Mouse (Mus musculus): ENCODE data around the gene Cacna1g. TPM values are rescaled to one million over a fixed set of nuclear protein-coding genes. Genes with fewer than 3 reads are reported as not detected.

Gene Cacna1g
- polyA plus RNA-seq, 1 experiment from 2014 or later: 0.29 TPM

GRCm38 (mm10) chr11:94489745-94490144 is 15.7 kb upstream of the Cacna1g start:
- no peak for DNase-seq
- Histone ChIP-seq H3K4me1 (ENCODE audit: insufficient read depth) (peaks cover 5% of the 10 kb centered on the region; the same call in 1 of the 2 replicates), H3K9me3 (ENCODE audit: low read length) (no peaks in the 10 kb centered on the region), H3K36me3 (replicated peaks; ENCODE audit: insufficient read depth, low read length) (no peaks in the 10 kb centered on the region), H3K4me2 (ENCODE audit: low read depth, low read length) (no peak overlapping the region), H3K4me3 (ENCODE audit: low read depth, low read length) (no peak overlapping the region), H3K9ac (replicated peaks) (no peak overlapping the region), H3K27me3 (ENCODE audit: insufficient read depth, low read length) (peaks cover 40% of the 10 kb centered on the region), H3K27ac (ENCODE audit: low read depth) (no peak overlapping the region)
- ATAC-seq: no peak
- TF ChIP-seq EP300 (IDR thresholded peaks at IDR 0.05; ENCODE audit: low read depth): no peak
- TF ChIP-seq CTCF (IDR thresholded peaks at IDR 0.05; ENCODE audit: low read depth): no peak
- WGBS (ENCODE audit: insufficient replicate concordance): 44% methylated on average over 4 of the region's 4 CpGs

DNA sequence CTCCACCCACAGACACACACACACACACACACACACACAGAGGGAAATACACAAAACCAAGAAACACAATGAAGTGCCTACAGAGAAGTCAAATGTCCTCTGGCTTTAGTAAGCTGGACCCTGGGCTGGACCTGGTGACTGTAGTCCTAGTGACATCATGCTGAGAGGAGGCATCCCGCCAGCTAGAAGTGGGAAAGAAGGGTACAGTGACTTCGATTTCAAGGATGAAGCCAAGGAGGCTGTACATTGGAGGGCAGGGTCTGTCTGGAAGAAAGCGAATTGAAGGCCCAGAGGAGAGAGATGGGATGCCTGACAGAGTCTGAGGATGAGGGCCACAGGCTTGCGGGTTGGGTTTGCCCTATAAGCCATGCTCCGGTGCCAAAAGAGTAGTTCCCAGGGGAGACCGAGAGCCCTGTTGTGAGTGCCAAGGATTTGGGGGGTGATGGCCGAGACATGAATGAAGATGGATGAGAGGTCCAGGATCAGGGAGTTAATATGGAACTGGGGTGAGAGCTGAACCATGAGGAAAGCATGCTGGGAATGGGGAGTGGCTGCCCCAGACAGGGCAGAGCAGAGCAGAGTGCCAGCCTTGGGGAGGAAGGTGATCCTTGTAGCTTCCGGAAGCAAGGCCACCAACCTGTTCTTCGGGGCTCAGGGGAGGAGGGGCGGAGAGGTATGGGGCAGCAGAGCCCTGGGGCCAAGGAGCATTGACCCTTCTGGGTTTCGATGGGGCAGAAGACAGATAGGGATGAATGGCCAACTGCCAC is 15.0 kb upstream of the Cacna1g start:
- peaks cover 5% of the 10 kb centered on the region; the same call in 1 of the 2 replicates for H3K4me1 ChIP-seq (ENCODE audit: insufficient read depth)
- H3K9ac ChIP-seq (replicated peaks): no peak overlapping the region
- H3K4me3 ChIP-seq (ENCODE audit: low read depth, low read length): no peak overlapping the region
- no peak overlapping the region for H3K27ac ChIP-seq (ENCODE audit: low read depth)
- peaks cover 40% of the 10 kb centered on the region for H3K27me3 ChIP-seq (ENCODE audit: insufficient read depth, low read length)
- ATAC-seq (no peak), DNase-seq (no peak)
- H3K36me3 ChIP-seq (replicated peaks; ENCODE audit: insufficient read depth, low read length): no peaks in the 10 kb centered on the region
- 76% methylated on average over 11 of the region's 11 CpGs for WGBS (ENCODE audit: insufficient replicate concordance)
- H3K9me3 ChIP-seq (ENCODE audit: low read length): no peaks in the 10 kb centered on the region
- no peak overlapping the region for H3K4me2 ChIP-seq (ENCODE audit: low read depth, low read length)
- TF ChIP-seq CTCF (IDR thresholded peaks at IDR 0.05; ENCODE audit: low read depth) (no peak), EP300 (IDR thresholded peaks at IDR 0.05; ENCODE audit: low read depth) (no peak)

GRCm38 (mm10) chr11:94486001-94486400 is 12.0 kb upstream of the Cacna1g start, which contains the start of gene Spata20:
Gene Spata20, minus strand, starts transcription at chr11:94486179.
- Histone ChIP-seq H3K9me3 (ENCODE audit: low read length) (no peaks in the 10 kb centered on the region), H3K4me3 (ENCODE audit: low read depth, low read length) (no peak within 1 kb of the TSS), H3K27ac (ENCODE audit: low read depth) (no peak within 1 kb of the TSS), H3K27me3 (ENCODE audit: insufficient read depth, low read length) (peaks cover 31% of the 10 kb centered on the region), H3K4me2 (ENCODE audit: low read depth, low read length) (no peak within 1 kb of the TSS), H3K9ac (replicated peaks) (no peak within 1 kb of the TSS), H3K4me1 (ENCODE audit: insufficient read depth) (peaks cover 3% of the 10 kb centered on the region; the same call in 1 of the 2 replicates), H3K36me3 (replicated peaks; ENCODE audit: insufficient read depth, low read length) (no peaks in the 10 kb centered on the region)
- WGBS (ENCODE audit: insufficient replicate concordance): 3% methylated on average over 24 of the region's 24 CpGs
- ATAC-seq: peak; percentile 60
- DNase-seq: peak; percentile 85
- TF ChIP-seq EP300 (IDR thresholded peaks at IDR 0.05; ENCODE audit: low read depth) (no peak), CTCF (IDR thresholded peaks at IDR 0.05; ENCODE audit: low read depth) (peak; percentile 95)

- no peak overlapping the region for H3K9ac ChIP-seq (replicated peaks)
- H3K27me3 ChIP-seq (ENCODE audit: insufficient read depth, low read length): peaks cover 29% of the 10 kb centered on the region; the same call in 1 of the 2 replicates
- H3K27ac ChIP-seq (ENCODE audit: low read depth): no peak overlapping the region
- H3K9me3 ChIP-seq (ENCODE audit: low read length): no peaks in the 10 kb centered on the region
- 67% methylated on average over 5 of the region's 5 CpGs for WGBS (ENCODE audit: insufficient replicate concordance)
- no peaks in the 10 kb centered on the region for H3K36me3 ChIP-seq (replicated peaks; ENCODE audit: insufficient read depth, low read length)
- ATAC-seq (no peak), DNase-seq (no peak)
- TF ChIP-seq CTCF (IDR thresholded peaks at IDR 0.05; ENCODE audit: low read depth) (no peak), EP300 (IDR thresholded peaks at IDR 0.05; ENCODE audit: low read depth) (no peak)
- no peaks in the 10 kb centered on the region for H3K4me1 ChIP-seq (ENCODE audit: insufficient read depth)
- H3K4me3 ChIP-seq (ENCODE audit: low read depth, low read length): no peak overlapping the region
- H3K4me2 ChIP-seq (ENCODE audit: low read depth, low read length): no peak overlapping the region
These were observed 11.2 kb upstream of the Cacna1g start for GRCm38 (mm10) chr11:94485223-94485622.

GRCm38 (mm10) chr11:94484636-94485035 is 10.6 kb upstream of the Cacna1g start:
- 77% methylated on average over 9 of the region's 9 CpGs for WGBS (ENCODE audit: insufficient replicate concordance)
- H3K27me3 ChIP-seq (ENCODE audit: insufficient read depth, low read length): peaks cover 26% of the 10 kb centered on the region; the same call in 1 of the 2 replicates

GRCm38 (mm10) chr11:94483921-94484320 is 9.9 kb upstream of the Cacna1g start:
- Histone ChIP-seq H3K27me3 (ENCODE audit: insufficient read depth, low read length) (peaks cover 19% of the 10 kb centered on the region; the same call in 1 of the 2 replicates), H3K4me3 (ENCODE audit: low read depth, low read length) (no peak overlapping the region), H3K4me1 (ENCODE audit: insufficient read depth) (no peaks in the 10 kb centered on the region), H3K9me3 (ENCODE audit: low read length) (no peaks in the 10 kb centered on the region), H3K9ac (replicated peaks) (no peak overlapping the region), H3K4me2 (ENCODE audit: low read depth, low read length) (no peak overlapping the region), H3K27ac (ENCODE audit: low read depth) (no peak overlapping the region), H3K36me3 (replicated peaks; ENCODE audit: insufficient read depth, low read length) (no peaks in the 10 kb centered on the region)
- DNase-seq: no peak
- ATAC-seq: no peak
- TF ChIP-seq CTCF (IDR thresholded peaks at IDR 0.05; ENCODE audit: low read depth) (no peak), EP300 (IDR thresholded peaks at IDR 0.05; ENCODE audit: low read depth) (no peak)
- 73% methylated on average over 14 of the region's 14 CpGs for WGBS (ENCODE audit: insufficient replicate concordance)

More at GRCm38 (mm10) chr11:94484636-94485035, 10.6 kb upstream of the Cacna1g start:
- DNase-seq (no peak), ATAC-seq (no peak)
- no peaks in the 10 kb centered on the region for H3K36me3 ChIP-seq (replicated peaks; ENCODE audit: insufficient read depth, low read length)
- no peak overlapping the region for H3K27ac ChIP-seq (ENCODE audit: low read depth)
- TF ChIP-seq CTCF (IDR thresholded peaks at IDR 0.05; ENCODE audit: low read depth) (no peak), EP300 (IDR thresholded peaks at IDR 0.05; ENCODE audit: low read depth) (no peak)
- H3K9ac ChIP-seq (replicated peaks): no peak overlapping the region
- H3K4me2 ChIP-seq (ENCODE audit: low read depth, low read length): no peak overlapping the region
- no peaks in the 10 kb centered on the region for H3K4me1 ChIP-seq (ENCODE audit: insufficient read depth)
- no peaks in the 10 kb centered on the region for H3K9me3 ChIP-seq (ENCODE audit: low read length)
- H3K4me3 ChIP-seq (ENCODE audit: low read depth, low read length): no peak overlapping the region

Measured in liver, postnatal 0 days (tissue).